Mouse (Mus musculus) layer of hippocampus, adult 2 months (tissue): ENCODE data around the gene Polk. TPM values are rescaled to one million over a fixed set of nuclear protein-coding genes. Genes with fewer than 3 reads are reported as not detected.

Experiments used
- DNase-seq, 2 experiments: peaks; one replicate each; pipeline ENCODE4 v3.0.0; 2022; ENCODE audit warnings: low spot score in 2 of 2
- H3K27ac ChIP-seq: fragments of 200-600 bp; 2 replicates; pipeline ENCODE4 v1.8.1; 2022
- H3K4me3 ChIP-seq: fragments of 200-600 bp; 2 replicates; pipeline ENCODE4 v1.8.1; 2022; ENCODE audit warnings: mild to moderate bottlenecking
- CTCF ChIP-seq: fragments of 200-600 bp; conservative IDR thresholded peaks from 2 replicates; pipeline ENCODE4 v1.8.1; 2022; ENCODE audit warnings: antibody characterized with exemption, mild to moderate bottlenecking, moderate library complexity
- long read RNA-seq, 2 experiments: library from polyadenylated mRNA; stranded (forward); transcript quantifications; one replicate each; pipeline ENCODE4 v2.0.0; 2021; ENCODE audit warnings: borderline mapping rate in 2 of 2
- total RNA-seq, 2 experiments: library from RNA; stranded (reverse); gene quantifications; 2 replicates each; pipeline ENCODE4 v1.2.3; 2021

Gene Polk
- 10 to 100 TPM in 1 of 2 experiments, 1 to 10 TPM in 1; 10.0 to 11.9 TPM for total RNA-seq
- long read RNA-seq, experiment 1, full-length matches to known transcripts = 6 of 9 reads
- long read RNA-seq, experiment 1, partial matches to known transcripts = 1 of 9 reads
- long read RNA-seq, experiment 1, other reads (novel, unspliced or antisense) = 2 of 9 reads
- long read RNA-seq, experiment 2, full-length matches to known transcripts = 1 of 4 reads
- long read RNA-seq, experiment 2, partial matches to known transcripts = 1 of 4 reads
- long read RNA-seq, experiment 2, other reads (novel, unspliced or antisense) = 2 of 4 reads

GRCm38 (mm10) chr13:96542081-96542889 lies at the start of gene Polk, which contains the start of gene Col4a3bp:
Gene Polk (minus strand): TSS chr13:96542579.
Gene Col4a3bp (plus strand): TSS chr13:96542618.
- Histone ChIP-seq H3K27ac (peak within 1 kb of the TSS; percentile 98), H3K4me3 (peak within 1 kb of the TSS; percentile 71)
- no peak for TF ChIP-seq CTCF
- DNase-seq = peak; percentile 97

DNA sequence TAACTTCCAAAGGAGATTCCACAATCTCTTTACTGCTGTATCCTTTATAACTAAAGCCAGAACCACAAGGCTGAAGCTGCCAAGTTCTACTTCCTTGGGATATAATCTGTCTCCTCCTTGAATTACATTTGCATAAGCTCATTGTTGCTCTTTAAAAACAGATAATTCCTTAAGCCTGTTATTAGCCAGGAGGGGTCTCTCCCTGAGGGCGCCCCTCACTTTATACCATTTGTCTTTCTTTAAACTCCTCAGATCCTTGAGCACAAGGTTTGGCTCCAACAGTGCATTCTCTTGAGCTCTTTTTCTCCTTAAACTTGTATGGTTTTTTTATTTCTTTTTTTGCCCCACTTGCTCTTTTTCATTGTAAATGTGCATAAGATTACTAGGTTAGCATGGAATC lies 46.3 kb upstream of the Polk start:
- no peak for TF ChIP-seq CTCF
- DNase-seq = no peak
- Histone ChIP-seq H3K4me3 (no peak overlapping the region), H3K27ac (no peak overlapping the region)

DNA sequence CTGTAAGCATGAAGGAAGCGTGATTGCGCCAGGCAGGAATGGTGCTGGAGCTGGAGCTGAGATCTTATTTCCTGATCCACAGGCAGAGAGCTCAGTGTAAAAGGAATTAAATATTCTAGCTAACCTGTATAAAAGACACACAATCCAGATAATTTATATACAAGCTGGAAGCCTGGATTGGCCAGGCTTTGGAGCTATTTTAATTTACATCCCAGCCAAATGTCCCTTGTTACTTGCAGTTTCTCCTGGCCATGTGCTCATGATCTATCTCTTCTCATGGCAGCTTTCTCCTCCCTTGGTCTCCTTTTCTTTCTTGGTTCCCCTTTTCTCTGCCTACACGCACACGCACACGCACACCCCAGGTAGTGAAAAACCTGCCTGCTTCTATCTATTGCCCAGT lies 44.2 kb upstream of the Polk start:
- Histone ChIP-seq H3K4me3 (no peak overlapping the region), H3K27ac (no peak overlapping the region)
- no peak for DNase-seq
- no peak for TF ChIP-seq CTCF

GRCm38 (mm10) chr13:96584201-96584600 lies 41.8 kb upstream of the Polk start:
- no peak for TF ChIP-seq CTCF
- no peak for DNase-seq
- no peak overlapping the region for H3K4me3 ChIP-seq
- H3K27ac ChIP-seq = no peak overlapping the region

DNA sequence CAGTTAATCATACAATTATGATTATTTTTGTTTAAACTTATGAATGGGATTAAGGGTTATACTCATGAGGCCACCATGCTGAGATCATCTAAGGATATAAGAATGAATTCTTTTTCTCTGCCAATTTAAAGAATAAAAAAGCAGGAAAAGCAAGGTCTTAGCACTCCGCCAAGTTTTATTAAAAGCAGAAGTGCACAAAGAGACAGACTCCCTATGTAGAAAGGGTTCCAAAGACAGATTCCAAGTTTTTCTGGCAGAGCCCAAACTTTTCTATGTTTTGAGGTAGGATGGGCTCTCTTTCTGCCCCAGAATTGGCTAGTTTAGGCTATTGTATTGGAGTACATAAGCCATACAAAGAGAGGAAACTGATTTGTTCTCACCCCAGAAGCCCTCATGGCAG lies 37.6 kb upstream of the Polk start:
- no peak for DNase-seq

GRCm38 (mm10) chr13:96579104-96579503 lies 36.7 kb upstream of the Polk start:
- TF ChIP-seq CTCF = no peak
- Histone ChIP-seq H3K27ac (no peak overlapping the region), H3K4me3 (no peak overlapping the region)
- DNase-seq = no peak

More for the DNA sequence above, 37.6 kb upstream of the Polk start:
- no peak for TF ChIP-seq CTCF
- H3K4me3 ChIP-seq = no peak overlapping the region
- no peak overlapping the region for H3K27ac ChIP-seq

DNA sequence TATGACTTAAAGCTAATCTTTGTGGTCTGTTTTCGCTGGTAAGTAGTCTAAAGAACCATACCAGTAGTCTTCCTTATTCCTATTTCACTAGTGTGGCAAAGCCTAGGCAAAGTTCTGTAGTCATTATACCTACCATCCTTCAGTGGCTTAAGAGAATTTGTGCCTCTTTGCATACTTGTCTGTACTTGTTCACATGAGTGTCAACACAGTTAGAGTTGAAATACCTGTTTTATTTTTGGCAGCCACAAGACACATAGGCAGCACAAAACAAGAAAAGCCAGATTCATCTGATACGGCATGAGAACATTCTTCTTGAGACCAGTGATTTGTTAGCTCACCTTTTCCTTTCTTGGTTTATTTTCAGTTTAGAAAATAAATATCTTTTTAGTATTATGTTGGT lies 31.8 kb upstream of the Polk start:
- DNase-seq = no peak

GRCm38 (mm10) chr13:96571016-96571361 lies 28.6 kb upstream of the Polk start:
- H3K27ac ChIP-seq = no peak overlapping the region
- no peak for TF ChIP-seq CTCF
- DNase-seq = no peak
- H3K4me3 ChIP-seq = no peak overlapping the region

More for the DNA sequence above, 31.8 kb upstream of the Polk start:
- TF ChIP-seq CTCF = no peak
- H3K4me3 ChIP-seq = no peak overlapping the region
- H3K27ac ChIP-seq = no peak overlapping the region

DNA sequence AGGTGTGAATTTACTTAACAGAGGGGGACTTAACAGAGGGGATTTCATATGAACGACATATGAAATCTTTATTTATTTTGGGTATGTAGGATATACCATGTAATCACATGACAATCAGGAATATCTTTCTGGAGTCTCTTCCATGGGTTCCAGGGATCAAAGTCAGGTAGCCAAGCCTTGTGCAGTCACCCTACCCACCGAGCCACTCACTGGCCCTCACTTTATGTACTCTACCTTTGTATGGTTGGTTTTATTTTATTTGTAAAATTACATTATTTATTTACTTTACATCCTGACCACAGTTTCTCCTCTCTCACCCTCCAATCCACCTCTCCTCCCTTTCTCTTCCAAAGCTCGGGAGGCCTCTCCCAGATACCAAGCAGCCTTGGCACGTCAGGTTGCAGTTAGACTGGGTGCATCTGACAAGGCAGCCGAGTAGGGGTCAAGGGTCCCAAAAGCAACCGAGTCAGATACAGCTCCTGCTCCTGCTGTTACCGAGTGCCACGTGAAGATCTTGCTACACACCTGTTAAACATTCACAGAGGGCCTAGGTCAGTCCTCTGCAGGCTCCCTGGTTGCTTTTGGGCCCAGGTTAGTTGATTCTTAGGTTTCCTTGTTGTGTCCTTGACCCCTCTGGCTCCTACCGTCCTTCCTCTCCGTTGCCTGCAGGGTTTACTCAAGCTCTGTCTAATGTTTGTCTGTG lies 28.1 kb upstream of the Polk start:
- no peak overlapping the region for H3K27ac ChIP-seq
- no peak for TF ChIP-seq CTCF
- no peak for DNase-seq
- no peak overlapping the region for H3K4me3 ChIP-seq

GRCm38 (mm10) chr13:96567977-96568376 lies 25.6 kb upstream of the Polk start:
- no peak for DNase-seq
- TF ChIP-seq CTCF = no peak
- H3K4me3 ChIP-seq = no peak overlapping the region
- H3K27ac ChIP-seq = no peak overlapping the region

DNA sequence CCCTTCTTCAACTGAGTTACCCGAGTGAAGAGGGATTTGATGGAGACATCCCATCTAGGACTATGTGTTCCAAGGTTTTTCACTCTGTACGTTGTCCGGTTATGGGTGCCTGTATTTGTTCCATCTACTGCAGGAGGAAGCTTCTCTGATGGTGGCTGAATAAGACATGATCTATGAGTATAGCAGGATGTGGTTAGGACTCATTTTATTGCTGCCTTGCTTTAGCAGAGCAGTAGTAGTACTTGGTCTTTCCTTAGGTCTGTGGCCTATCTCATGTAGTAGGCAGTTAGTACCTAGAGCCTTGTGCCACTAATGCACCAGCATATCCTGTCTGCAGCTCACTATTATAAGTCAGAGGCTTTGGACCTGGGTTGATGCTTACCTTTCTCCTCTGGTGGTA lies 12.7 kb upstream of the Polk start:
- TF ChIP-seq CTCF = no peak
- DNase-seq = no peak
- H3K4me3 ChIP-seq = no peak overlapping the region
- no peak overlapping the region for H3K27ac ChIP-seq

GRCm38 (mm10) chr13:96547941-96548340 lies 5.6 kb upstream of the Polk start:
- no peak overlapping the region for H3K27ac ChIP-seq
- H3K4me3 ChIP-seq = no peak overlapping the region
- no peak for TF ChIP-seq CTCF
- DNase-seq = no peak

DNA sequence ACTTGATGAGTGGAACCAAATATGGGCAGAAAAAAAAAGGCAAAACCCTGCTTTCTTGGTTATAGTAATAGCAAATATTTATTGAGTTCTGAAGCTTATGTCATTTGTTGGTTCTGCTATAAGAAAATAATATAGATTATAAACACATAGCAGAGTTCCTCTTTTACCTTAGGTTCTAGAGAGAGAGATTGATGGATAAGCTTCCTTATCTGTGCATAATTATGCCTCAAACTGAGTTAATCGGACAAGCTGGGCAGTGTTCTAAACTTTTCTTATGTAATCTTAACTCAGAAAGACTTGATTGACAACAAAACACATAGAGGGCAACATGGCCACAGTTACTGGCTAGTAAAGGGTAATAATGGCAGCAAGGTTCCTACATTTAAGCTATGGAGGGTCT lies 4.9 kb upstream of the Polk start:
- Histone ChIP-seq H3K27ac (no peak overlapping the region), H3K4me3 (no peak overlapping the region)
- TF ChIP-seq CTCF = no peak
- DNase-seq = no peak

DNA sequence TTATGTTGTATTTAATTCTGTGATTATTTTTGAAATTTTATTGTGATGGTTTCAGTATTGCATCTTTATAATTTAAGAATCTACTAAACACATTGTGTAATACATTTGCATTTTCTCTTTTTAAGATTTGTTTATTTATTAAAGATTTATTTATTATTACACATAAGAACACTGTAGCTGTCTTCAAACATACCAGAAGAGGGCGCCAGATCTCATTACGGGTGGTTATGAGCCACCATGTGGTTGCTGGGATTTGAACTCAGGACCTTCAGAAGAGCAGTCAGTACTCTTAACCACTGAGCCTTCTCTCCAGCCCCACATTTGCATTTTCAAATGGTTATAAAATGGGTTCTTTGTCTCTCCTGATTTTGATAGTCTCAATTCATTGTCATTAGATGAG lies 2.1 kb upstream of the Polk start:
- no peak for DNase-seq
- H3K4me3 ChIP-seq = peak overlapping the region; percentile 71
- peak; percentile 71 for TF ChIP-seq CTCF
- H3K27ac ChIP-seq = peak overlapping the region; percentile 98; the same call in 1 of the 2 replicates
